Mouse (Mus musculus) MEL (cell line): ENCODE data around the gene Apopt1. TPM values are rescaled to one million over a fixed set of nuclear protein-coding genes. Genes with fewer than 3 reads are reported as not detected.

ENCODE experiments used
- DNase-seq: peaks from one replicate; pipeline ENCODE4 v3.0.0; 2011; ENCODE audit warnings: low read depth, low spot score
- H3K27ac ChIP-seq: 2 replicates; pipeline ENCODE4 v1.5.1; 2012; ENCODE audit warnings: low read depth, mild to moderate bottlenecking, control low read depth, low read length, moderate library complexity; ENCODE audit not compliant: control insufficient read depth
- H3K27me3 ChIP-seq, 2 experiments: fragments of 150-350 bp in 1 of 2; sonication (generic) in 1 of 2; 2 replicates each; pipeline ENCODE4 v1.6.1; 2012; ENCODE audit warnings: low read length in 2 of 2, mild to moderate bottlenecking in 2 of 2, improper control_type of control experiment in 1 of 2, moderate library complexity in 1 of 2; ENCODE audit not compliant: insufficient read depth in 2 of 2, control insufficient read depth in 1 of 2
- H3K36me3 ChIP-seq, 2 experiments: 2 replicates each; pipeline ENCODE4 v1.6.1; 2012 to 2014; ENCODE audit warnings: low read length in 2 of 2, improper control_type of control experiment in 1 of 2, inconsistent platforms in 1 of 2, mild to moderate bottlenecking in 1 of 2; ENCODE audit not compliant: insufficient read depth in 2 of 2, control insufficient read depth in 1 of 2
- H3K4me1 ChIP-seq, 2 experiments: fragments of 150-350 bp in 1 of 2; sonication (generic) in 1 of 2; 2 replicates each; pipeline ENCODE4 v1.6.1; 2012; ENCODE audit warnings: low read length in 2 of 2, improper control_type of control experiment in 1 of 2, mild to moderate bottlenecking in 1 of 2; ENCODE audit not compliant: insufficient read depth in 2 of 2, control insufficient read depth in 1 of 2
- H3K4me3 ChIP-seq, 2 experiments: fragments of 150-350 bp in 1 of 2; sonication (generic) in 1 of 2; 2 replicates each; pipeline ENCODE4 v1.5.1; 2012; ENCODE audit warnings: low read depth in 2 of 2, low read length in 2 of 2, mild to moderate bottlenecking in 2 of 2, moderate library complexity in 2 of 2, control low read depth in 1 of 2, improper control_type of control experiment in 1 of 2; ENCODE audit not compliant: control insufficient read depth in 1 of 2, insufficient read depth in 1 of 2
- H3K79me2 ChIP-seq: 2 replicates; pipeline ENCODE4 v1.6.1; 2012; ENCODE audit warnings: mild to moderate bottlenecking, low read length, moderate library complexity; ENCODE audit not compliant: control insufficient read depth, poor library complexity, insufficient read depth
- H3K9ac ChIP-seq: 2 replicates; pipeline ENCODE4 v1.6.1; 2012; ENCODE audit warnings: low read depth, mild to moderate bottlenecking, control low read depth, low read length, moderate library complexity; ENCODE audit not compliant: control insufficient read depth, poor library complexity, severe bottlenecking
- H3K9me3 ChIP-seq: fragments of 150-350 bp; sonication (generic); replicated peaks from 2 replicates; pipeline ENCODE4 v1.6.1; 2012; ENCODE audit warnings: mild to moderate bottlenecking, low read length, improper control_type of control experiment, moderate library complexity; ENCODE audit not compliant: insufficient read depth
- CHD1 ChIP-seq: IDR thresholded peaks from 2 replicates; pipeline ENCODE4 v1.6.1; 2012; ENCODE audit warnings: low read depth, mild to moderate bottlenecking, inconsistent platforms, low read length, improper control_type of control experiment
- CTCF ChIP-seq, 3 experiments: IDR thresholded peaks in 2 of 3; conservative IDR thresholded peaks in 1 of 3; 2 replicates each; pipeline ENCODE4 v1.5.1; 2011 to 2012; ENCODE audit warnings: low read length in 3 of 3, low read depth in 2 of 3, mild to moderate bottlenecking in 2 of 3, improper control_type of control experiment in 1 of 3, inconsistent platforms in 1 of 3, mixed read lengths in 1 of 3, moderate library complexity in 1 of 3; ENCODE audit not compliant: control insufficient read depth in 1 of 3, insufficient read depth in 1 of 3, poor library complexity in 1 of 3, severe bottlenecking in 1 of 3
- ELF1 ChIP-seq: IDR thresholded peaks from 2 replicates; pipeline ENCODE4 v1.6.1; 2014; ENCODE audit warnings: low read depth, mild to moderate bottlenecking, inconsistent platforms, low read length, improper control_type of control experiment, moderate library complexity
- EP300 ChIP-seq, 2 experiments: IDR thresholded peaks; 2 replicates each; pipeline ENCODE4 v1.6.1; 2011; ENCODE audit warnings: improper control_type of control experiment in 2 of 2, low read length in 2 of 2, low read depth in 1 of 2, mild to moderate bottlenecking in 1 of 2
- ETS1 ChIP-seq: IDR thresholded peaks from 2 replicates; pipeline ENCODE4 v1.6.1; 2012; ENCODE audit warnings: low read depth, mild to moderate bottlenecking, inconsistent platforms, low read length, improper control_type of control experiment, moderate library complexity
- JUND ChIP-seq: IDR thresholded peaks from 2 replicates; pipeline ENCODE4 v1.6.1; 2011; ENCODE audit warnings: low read depth, mild to moderate bottlenecking, improper control_type of control experiment, low read length
- KAT2A ChIP-seq: conservative IDR thresholded peaks from 2 replicates; pipeline ENCODE4 v1.6.1; 2012; ENCODE audit warnings: low read depth, low read length, improper control_type of control experiment, inconsistent platforms
- MAX ChIP-seq: IDR thresholded peaks from 2 replicates; pipeline ENCODE4 v1.6.1; 2011; ENCODE audit warnings: low read length, improper control_type of control experiment
- MYB ChIP-seq: IDR thresholded peaks from 2 replicates; pipeline ENCODE4 v1.6.1; 2011; ENCODE audit warnings: mild to moderate bottlenecking, low read depth, low read length, improper control_type of control experiment
- RAD21 ChIP-seq: IDR thresholded peaks from 2 replicates; pipeline ENCODE4 v1.6.1; 2011; ENCODE audit warnings: mild to moderate bottlenecking, low read depth, low read length, improper control_type of control experiment
- SIN3A ChIP-seq: IDR thresholded peaks from 2 replicates; pipeline ENCODE4 v1.6.1; 2012; ENCODE audit warnings: low read length, improper control_type of control experiment, inconsistent platforms
- SMC3 ChIP-seq: IDR thresholded peaks from 2 replicates; pipeline ENCODE4 v1.6.1; 2011; ENCODE audit warnings: low read depth, low read length, improper control_type of control experiment
- ZC3H11A ChIP-seq: IDR thresholded peaks from 2 replicates; pipeline ENCODE4 v1.6.1; 2012; ENCODE audit warnings: low read depth, mild to moderate bottlenecking, inconsistent platforms, low read length, improper control_type of control experiment
- polyA plus RNA-seq, 2 experiments: library from polyadenylated mRNA; stranded (reverse) in 1 of 2; unstranded in 1 of 2; fragments of >175 nt in 1 of 2; fragments of >200 nt in 1 of 2; gene quantifications; 2 replicates each; pipeline versions ENCODE4 v1.2.1 to v1.2.4; 2012; ENCODE audit warnings: low replicate concordance in 2 of 2, low read depth in 1 of 2; ENCODE audit not compliant: insufficient read length in 2 of 2, insufficient read depth in 1 of 2, missing spikeins in 1 of 2
- total RNA-seq: library from RNA; depleted of rRNA; stranded (reverse); fragments of 300-350 nt; gene quantifications from 2 replicates; pipeline ENCODE4 v1.2.3, GENCODE M21; 2012

Gene Apopt1
- total and polyA plus RNA-seq, 3 experiments: 25.7 to 46.5 TPM; not detected in 1

GRCm38 (mm10) chr12:111777919-111778318, 64.9 kb downstream of the Apopt1 start:
- Histone ChIP-seq H3K9me3 (no peaks in the 10 kb centered on the region), H3K4me1 (no peaks in the 10 kb centered on the region), H3K27me3 (no peaks in the 10 kb centered on the region), H3K79me2 (no peaks in the 10 kb centered on the region), H3K4me3 (no peak overlapping the region), H3K27ac (no peak overlapping the region), H3K36me3 (peaks cover 0 to 13% of the 10 kb centered on the region in 2 experiments; a peak in 2 of 4 replicates), H3K9ac (no peak overlapping the region)
- DNase-seq: no peak
- TF ChIP-seq SMC3 (no peak), KAT2A (no peak), ETS1 (no peak)

- no peaks in the 10 kb centered on the region for H3K9me3 ChIP-seq
- peak; percentile 21; the same call in 1 of the 2 replicates for TF ChIP-seq ZC3H11A
- TF ChIP-seq RAD21: peak; percentile 58
- TF ChIP-seq CTCF (IDR thresholded peaks at IDR 0.05 in 2 of 3, conservative IDR thresholded peaks at IDR 0.05 in 1 of 3; ENCODE audit: control insufficient read depth in 1 of 3, insufficient read depth in 1 of 3, low read depth in 2 of 3, low read length in 3 of 3, poor library complexity in 1 of 3, severe bottlenecking in 1 of 3): peak; percentile 46 to 76 (median 66)
- no peak for TF ChIP-seq MAX
- TF ChIP-seq SMC3: peak; percentile 52
- TF ChIP-seq CHD1: no peak
- TF ChIP-seq, all 39 proteins: peak for 4
- Histone ChIP-seq H3K27me3 (no peaks in the 10 kb centered on the region), H3K79me2 (no peaks in the 10 kb centered on the region), H3K36me3 (peaks cover 0 to 10% of the 10 kb centered on the region in 2 experiments; a peak in 2 of 4 replicates), H3K4me3 (no peak overlapping the region), H3K4me1 (no peaks in the 10 kb centered on the region), H3K9ac (no peak overlapping the region), H3K27ac (no peak overlapping the region)
- DNase-seq: peak; percentile 62
Measured at GRCm38 (mm10) chr12:111779544-111779943, 66.5 kb downstream of the Apopt1 start.

- Histone ChIP-seq H3K79me2 (no peaks in the 10 kb centered on the region), H3K4me1 (no peaks in the 10 kb centered on the region), H3K27ac (no peak overlapping the region), H3K27me3 (no peaks in the 10 kb centered on the region), H3K9me3 (no peaks in the 10 kb centered on the region), H3K36me3 (peaks cover 0 to 4% of the 10 kb centered on the region in 2 experiments; a peak in 2 of 4 replicates), H3K4me3 (no peak overlapping the region), H3K9ac (no peak overlapping the region)
- TF ChIP-seq JUND: no peak
- TF ChIP-seq ELF1: no peak
- no peak for TF ChIP-seq EP300 (IDR thresholded peaks at IDR 0.05; ENCODE audit: low read depth in 1 of 2, low read length in 2 of 2)
- TF ChIP-seq CTCF (IDR thresholded peaks at IDR 0.05 in 2 of 3, conservative IDR thresholded peaks at IDR 0.05 in 1 of 3; ENCODE audit: control insufficient read depth in 1 of 3, insufficient read depth in 1 of 3, low read depth in 2 of 3, low read length in 3 of 3, poor library complexity in 1 of 3, severe bottlenecking in 1 of 3): no peak
- TF ChIP-seq MYB: no peak
- TF ChIP-seq SIN3A: no peak
- DNase-seq: no peak
Measured at GRCm38 (mm10) chr12:111785174-111785573, 72.1 kb downstream of the Apopt1 start.
